Mouse (Mus musculus) frontal cortex, postnatal 25 days (tissue): ENCODE measurements at regions not wholly inside any gene's neighbourhood (a gene's known extent, or its start where the extent isn't known, plus 50 kb on each side); places are given as distances from the start of the nearest gene placed in this dataset.

Experiments
- DNase-seq, 2 experiments: peaks; one replicate each; pipeline ENCODE4 v3.0.0; 2022; ENCODE audit warnings: low spot score in 2 of 2

DNA sequence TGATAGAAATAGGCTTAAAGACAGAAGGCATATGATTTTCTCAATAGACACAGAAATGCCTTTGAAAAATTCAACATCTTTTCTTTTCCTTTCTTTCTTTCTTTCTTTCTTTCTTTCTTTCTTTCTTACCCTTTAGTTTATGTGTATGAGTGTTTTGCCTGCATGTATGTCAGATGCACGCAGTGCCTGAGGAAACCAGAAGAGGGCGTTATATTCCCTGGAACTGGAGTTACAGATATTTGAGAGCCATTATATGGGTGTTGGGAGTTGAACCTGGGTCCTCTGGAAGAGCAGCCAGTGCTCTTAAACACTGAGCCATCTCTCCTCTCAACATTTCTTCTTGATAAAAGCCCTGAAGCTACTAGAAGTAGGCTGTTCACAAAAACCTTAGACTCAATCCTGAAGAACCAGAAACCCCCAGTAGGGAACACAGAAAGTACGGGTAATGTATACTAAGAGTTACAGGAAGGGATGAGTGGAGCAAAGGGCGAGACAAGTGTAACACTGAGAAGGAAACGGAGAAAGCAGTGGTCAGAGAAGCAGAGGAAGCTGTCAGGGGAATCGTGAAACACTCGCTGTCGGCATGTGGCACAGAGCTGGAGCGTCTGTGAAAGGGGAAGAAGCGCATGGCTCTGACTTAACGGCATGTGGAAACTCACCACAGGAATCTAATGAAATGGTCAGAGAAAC lies 2253.4 kb downstream of the 4930444P10Rik start:
- no peak for DNase-seq

- DNase-seq = no peak
Measured at GRCm38 (mm10) chr1:13834860-13835840, 2258.0 kb downstream of the 4930444P10Rik start.

GRCm38 (mm10) chr1:13807786-13808185 lies 2285.3 kb downstream of the 4930444P10Rik start:
- DNase-seq = no peak

DNA sequence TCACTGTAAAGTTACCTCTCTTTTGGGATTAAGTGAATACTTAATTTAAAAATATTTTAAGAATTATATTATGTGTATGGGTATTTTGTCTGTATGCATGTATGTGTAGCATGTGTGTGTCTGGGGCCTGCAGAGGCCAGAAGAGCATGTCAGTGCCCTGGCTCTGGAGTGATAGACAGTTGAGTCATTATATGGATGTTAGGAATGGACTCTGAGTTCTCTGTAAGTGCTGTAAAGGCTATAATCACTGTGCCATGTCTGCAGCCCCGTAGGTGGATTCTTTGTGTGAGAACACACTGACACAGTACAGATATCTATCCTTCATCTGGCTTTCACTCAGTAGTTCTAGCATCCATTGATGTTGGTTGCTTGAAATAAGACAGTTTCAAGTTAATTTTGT lies 2292.7 kb downstream of the 4930444P10Rik start:
- DNase-seq = no peak

GRCm38 (mm10) chr1:13798848-13799247 lies 2294.3 kb downstream of the 4930444P10Rik start:
- no peak for DNase-seq

GRCm38 (mm10) chr1:13795196-13795595 lies 2297.9 kb downstream of the 4930444P10Rik start:
- DNase-seq = no peak

- peak; percentile 80 to 84 for DNase-seq
Measured at GRCm38 (mm10) chr1:13789318-13790085, 2303.6 kb downstream of the 4930444P10Rik start.

GRCm38 (mm10) chr1:13787016-13787415 lies 2306.1 kb downstream of the 4930444P10Rik start:
- DNase-seq = no peak

DNA sequence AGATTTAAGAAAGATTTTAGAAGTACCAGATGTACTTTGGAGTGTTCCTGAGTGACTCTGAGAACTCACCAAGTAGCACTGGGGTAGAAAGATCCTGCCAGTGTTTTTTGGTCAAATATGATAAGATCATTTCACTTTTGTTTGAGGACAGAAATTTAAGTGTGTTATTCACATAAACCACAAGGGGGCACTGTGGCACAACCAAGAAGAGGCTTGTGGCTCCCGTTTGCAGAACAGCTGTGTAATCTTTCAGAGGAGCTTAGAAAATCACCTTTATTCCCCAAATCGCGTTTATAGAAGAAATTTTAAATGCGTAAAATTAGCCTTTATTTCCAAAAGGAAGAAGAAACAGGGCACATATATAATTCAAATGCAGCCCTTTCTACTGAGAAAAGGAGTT lies 2308.7 kb downstream of the 4930444P10Rik start:
- DNase-seq = no peak

GRCm38 (mm10) chr1:13782633-13783032 lies 2310.5 kb downstream of the 4930444P10Rik start:
- no peak for DNase-seq

GRCm38 (mm10) chr1:13772106-13772505 lies 2321.0 kb downstream of the 4930444P10Rik start:
- DNase-seq = no peak

DNA sequence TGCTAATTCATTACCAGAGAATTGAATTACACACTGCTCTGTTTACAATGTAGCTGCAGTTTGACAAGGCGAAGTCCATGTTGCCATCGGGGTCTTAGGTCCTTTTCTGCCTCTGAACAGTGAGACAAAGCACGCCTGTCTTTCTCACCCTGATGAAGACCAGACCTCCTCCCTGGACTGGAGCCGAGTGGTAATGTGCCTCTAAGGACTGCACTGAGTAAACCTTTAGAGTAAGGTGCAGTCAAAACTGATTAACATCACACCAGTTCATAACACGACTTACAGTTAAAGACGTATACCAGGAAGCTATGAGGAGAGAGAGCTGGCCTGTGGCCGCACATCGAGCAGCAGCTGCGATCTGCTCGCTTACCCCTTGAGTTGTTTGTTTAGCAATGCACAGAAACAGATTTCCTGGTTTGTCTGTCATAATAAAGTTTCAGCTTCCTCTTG lies 2322.1 kb downstream of the 4930444P10Rik start:
- DNase-seq = no peak

GRCm38 (mm10) chr1:13752479-13752878 lies 2338.6 kb downstream of the A830018L16Rik start:
- no peak for DNase-seq

DNA sequence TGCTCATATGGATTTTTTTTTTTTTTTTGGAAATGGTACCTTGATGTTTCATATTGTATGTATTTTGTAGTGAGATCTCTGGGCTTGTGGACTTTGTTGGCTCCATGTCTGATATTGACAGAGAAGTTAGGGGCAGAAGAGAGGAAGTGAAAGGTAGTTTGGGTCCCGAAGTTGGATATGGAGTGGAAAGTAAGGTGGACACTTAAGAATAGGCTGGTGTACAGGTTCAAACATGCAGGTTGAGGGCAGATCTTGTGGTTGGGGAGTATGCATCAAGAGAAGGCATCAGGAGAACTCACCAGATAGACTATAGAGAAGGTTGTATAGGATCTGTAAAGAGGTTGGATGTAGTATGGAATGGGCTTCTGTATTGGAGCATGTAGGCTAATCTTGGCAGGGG lies 2337.5 kb downstream of the A830018L16Rik start:
- no peak for DNase-seq
